Mouse (Mus musculus): Measurements from ENCODE around the gene Tbcd. TPM values are rescaled to one million over a fixed set of nuclear protein-coding genes. Genes with fewer than 3 reads are reported as not detected.

Gene Tbcd
- polyA plus RNA-seq, 1 experiment = 111 TPM

DNA sequence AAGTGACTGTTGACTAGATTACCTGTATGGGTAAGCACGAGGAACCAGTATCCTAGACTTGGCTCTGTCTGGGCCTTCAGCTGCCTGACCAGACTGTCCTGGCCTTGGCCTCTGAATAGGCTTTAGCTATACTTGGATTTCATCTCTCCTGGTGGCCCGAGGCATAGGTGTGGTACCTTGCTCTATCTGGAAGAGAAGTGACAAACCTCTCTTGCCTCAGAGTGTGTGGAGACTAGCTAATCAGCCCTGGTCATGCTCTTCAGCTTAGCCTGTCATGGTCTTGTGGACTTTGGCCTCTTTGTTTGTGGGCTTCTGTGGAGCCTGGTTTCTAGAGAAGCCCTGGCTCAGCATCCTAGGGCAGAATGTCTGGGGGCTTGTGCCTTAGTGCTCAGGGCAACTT, 29.4 kb downstream of the Tbcd start:
- Histone ChIP-seq H3K4me2 (ENCODE audit: low read depth) (no peak overlapping the region), H3K4me3 (no peak overlapping the region), H3K79me2 (ENCODE audit: control insufficient read depth, insufficient read depth) (no peaks in the 10 kb centered on the region), H3ac (ENCODE audit: control insufficient read depth, insufficient read length) (no peak overlapping the region), H3K27me3 (ENCODE audit: control insufficient read depth, insufficient read depth, insufficient read length) (no peaks in the 10 kb centered on the region), H3K36me3 (ENCODE audit: control insufficient read depth, insufficient read depth) (peaks cover 23% of the 10 kb centered on the region)
- no peak for TF ChIP-seq MYOG (IDR thresholded peaks at IDR 0.05; ENCODE audit: control insufficient read depth in 1 of 3, insufficient read depth in 1 of 3, insufficient read length in 2 of 3, low read depth in 2 of 3)
- TF ChIP-seq SRF (IDR thresholded peaks at IDR 0.05; ENCODE audit: control insufficient read depth, insufficient read length, low read depth) = no peak
- TF ChIP-seq POLR2AphosphoS2 (IDR thresholded peaks at IDR 0.05; ENCODE audit: insufficient read length, low read depth) = no peak
- TF ChIP-seq CEBPB (IDR thresholded peaks at IDR 0.05; ENCODE audit: insufficient read depth, poor library complexity, severe bottlenecking) = no peak
- TF ChIP-seq MAX (IDR thresholded peaks at IDR 0.05; ENCODE audit: low read depth) = no peak
- no peak for TF ChIP-seq REST (IDR thresholded peaks at IDR 0.05; ENCODE audit: insufficient read depth, insufficient read length)
- no peak for TF ChIP-seq POLR2A (IDR thresholded peaks at IDR 0.05; ENCODE audit: insufficient read length, low read depth)
- TF ChIP-seq TCF12 (IDR thresholded peaks at IDR 0.05; ENCODE audit: insufficient read depth, poor library complexity, severe bottlenecking) = no peak
- TF ChIP-seq TCF3 (IDR thresholded peaks at IDR 0.05; ENCODE audit: insufficient read length, low read depth) = no peak
- no peak for TF ChIP-seq E2F4 (IDR thresholded peaks at IDR 0.05; ENCODE audit: insufficient read depth)
- TF ChIP-seq USF1 (IDR thresholded peaks at IDR 0.05; ENCODE audit: low read depth) = no peak
- TF ChIP-seq MYOD1 (IDR thresholded peaks at IDR 0.05; ENCODE audit: control insufficient read depth in 1 of 3, insufficient read length in 2 of 3, low read depth in 2 of 3) = no peak

DNA sequence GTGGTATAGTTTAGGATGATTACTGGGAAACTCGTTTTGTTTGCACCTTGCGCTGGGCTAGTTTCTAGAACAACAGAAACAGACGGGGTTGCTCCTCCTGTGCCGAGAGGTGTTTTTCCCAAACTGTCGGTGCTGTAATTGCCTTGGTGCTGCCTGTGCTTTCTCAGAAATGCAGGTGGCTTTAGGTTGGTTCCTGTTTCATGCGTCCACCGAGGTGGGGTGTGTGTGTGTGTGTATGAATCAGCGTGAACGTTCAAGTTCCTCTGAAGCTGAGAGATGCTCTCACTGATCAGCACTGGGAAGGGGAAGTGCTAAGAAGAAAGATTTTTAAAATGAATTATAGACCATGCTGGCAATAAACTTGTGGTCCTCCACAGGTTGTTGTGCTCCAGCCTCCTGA, 34.1 kb downstream of the Tbcd start:
- peaks cover 13% of the 10 kb centered on the region for H3K36me3 ChIP-seq (ENCODE audit: control insufficient read depth, insufficient read depth)
- H3K4me2 ChIP-seq (ENCODE audit: low read depth) = no peak overlapping the region
- no peaks in the 10 kb centered on the region for H3K79me2 ChIP-seq (ENCODE audit: control insufficient read depth, insufficient read depth)
- no peak overlapping the region for H3ac ChIP-seq (ENCODE audit: control insufficient read depth, insufficient read length)
- H3K27me3 ChIP-seq (ENCODE audit: control insufficient read depth, insufficient read depth, insufficient read length) = no peaks in the 10 kb centered on the region
- TF ChIP-seq MAX (IDR thresholded peaks at IDR 0.05; ENCODE audit: low read depth) = no peak
- no peak for TF ChIP-seq TCF3 (IDR thresholded peaks at IDR 0.05; ENCODE audit: insufficient read length, low read depth)
- TF ChIP-seq POLR2AphosphoS2 (IDR thresholded peaks at IDR 0.05; ENCODE audit: insufficient read length, low read depth) = no peak
- no peak for TF ChIP-seq POLR2A (IDR thresholded peaks at IDR 0.05; ENCODE audit: insufficient read length, low read depth)
- no peak for TF ChIP-seq REST (IDR thresholded peaks at IDR 0.05; ENCODE audit: insufficient read depth, insufficient read length)
- TF ChIP-seq USF1 (IDR thresholded peaks at IDR 0.05; ENCODE audit: low read depth) = no peak
- TF ChIP-seq CEBPB (IDR thresholded peaks at IDR 0.05; ENCODE audit: insufficient read depth, poor library complexity, severe bottlenecking) = no peak
- TF ChIP-seq SRF (IDR thresholded peaks at IDR 0.05; ENCODE audit: control insufficient read depth, insufficient read length, low read depth) = no peak
- no peak for TF ChIP-seq TCF12 (IDR thresholded peaks at IDR 0.05; ENCODE audit: insufficient read depth, poor library complexity, severe bottlenecking)
- H3K4me3 ChIP-seq = no peak overlapping the region

DNA sequence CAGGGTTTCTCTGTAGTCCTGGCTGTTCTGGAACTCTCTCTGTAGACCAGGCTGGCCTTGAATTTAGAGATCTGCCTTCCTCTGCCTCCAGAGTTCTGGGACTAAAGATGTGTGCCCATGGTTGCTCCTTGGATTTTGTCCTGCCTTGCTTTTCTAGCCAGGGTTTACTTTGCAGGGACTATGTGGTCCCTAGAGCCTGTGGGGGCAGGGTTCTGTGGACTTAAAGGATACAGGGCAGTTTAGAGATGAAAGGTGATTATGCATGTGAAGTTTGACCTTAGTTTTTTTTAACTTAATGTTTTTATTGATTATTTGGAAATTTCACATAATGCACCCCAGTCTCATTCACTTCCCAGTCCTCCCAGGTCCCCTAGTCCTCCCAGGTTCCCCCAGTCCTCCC, 38.9 kb downstream of the Tbcd start:
- no peak for TF ChIP-seq SRF (IDR thresholded peaks at IDR 0.05; ENCODE audit: control insufficient read depth, insufficient read length, low read depth)
- TF ChIP-seq TCF3 (IDR thresholded peaks at IDR 0.05; ENCODE audit: insufficient read length, low read depth) = no peak
- no peak for TF ChIP-seq POLR2A (IDR thresholded peaks at IDR 0.05; ENCODE audit: insufficient read length, low read depth)
- no peak for TF ChIP-seq MAX (IDR thresholded peaks at IDR 0.05; ENCODE audit: low read depth)
- TF ChIP-seq MYOG (IDR thresholded peaks at IDR 0.05; ENCODE audit: control insufficient read depth in 1 of 3, insufficient read depth in 1 of 3, insufficient read length in 2 of 3, low read depth in 2 of 3) = no peak
- no peak for TF ChIP-seq E2F4 (IDR thresholded peaks at IDR 0.05; ENCODE audit: insufficient read depth)
- H3K4me2 ChIP-seq (ENCODE audit: low read depth) = no peak overlapping the region

DNA sequence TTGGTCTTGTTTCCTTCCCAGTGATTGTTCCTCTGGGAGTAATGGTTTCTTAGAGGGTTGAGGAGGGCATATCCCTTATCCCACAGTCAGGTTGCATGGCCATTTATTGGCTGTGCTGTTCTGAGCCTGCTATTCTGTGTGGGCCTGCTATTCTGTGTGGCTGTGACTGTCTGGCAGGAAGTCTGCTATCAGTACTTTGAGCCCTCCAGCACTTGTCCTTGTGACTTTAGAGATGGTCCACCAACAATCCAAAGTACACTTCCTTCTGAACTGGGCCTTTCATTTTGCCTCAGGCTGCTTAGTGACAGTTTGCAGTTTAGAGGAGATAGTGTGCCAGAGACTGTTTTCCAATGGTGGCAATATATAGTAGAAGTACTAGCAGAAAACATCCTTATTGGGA, 48.8 kb downstream of the Tbcd start:
- Histone ChIP-seq H3K4me3 (no peak overlapping the region), H3K27me3 (ENCODE audit: control insufficient read depth, insufficient read depth, insufficient read length) (no peaks in the 10 kb centered on the region), H3K79me2 (ENCODE audit: control insufficient read depth, insufficient read depth) (no peaks in the 10 kb centered on the region), H3ac (ENCODE audit: control insufficient read depth, insufficient read length) (no peak overlapping the region), H3K36me3 (ENCODE audit: control insufficient read depth, insufficient read depth) (peaks cover 1% of the 10 kb centered on the region), H3K4me2 (ENCODE audit: low read depth) (no peak overlapping the region)
- TF ChIP-seq TCF12 (IDR thresholded peaks at IDR 0.05; ENCODE audit: insufficient read depth, poor library complexity, severe bottlenecking) (no peak), POLR2A (IDR thresholded peaks at IDR 0.05; ENCODE audit: insufficient read length, low read depth) (no peak), REST (IDR thresholded peaks at IDR 0.05; ENCODE audit: insufficient read depth, insufficient read length) (no peak), SRF (IDR thresholded peaks at IDR 0.05; ENCODE audit: control insufficient read depth, insufficient read length, low read depth) (no peak), POLR2AphosphoS2 (IDR thresholded peaks at IDR 0.05; ENCODE audit: insufficient read length, low read depth) (no peak), CEBPB (IDR thresholded peaks at IDR 0.05; ENCODE audit: insufficient read depth, poor library complexity, severe bottlenecking) (no peak), MYOG (IDR thresholded peaks at IDR 0.05; ENCODE audit: control insufficient read depth in 1 of 3, insufficient read depth in 1 of 3, insufficient read length in 2 of 3, low read depth in 2 of 3) (no peak), E2F4 (IDR thresholded peaks at IDR 0.05; ENCODE audit: insufficient read depth) (no peak), MAX (IDR thresholded peaks at IDR 0.05; ENCODE audit: low read depth) (no peak)

More for the DNA sequence above, 38.9 kb downstream of the Tbcd start:
- H3K4me3 ChIP-seq = no peak overlapping the region
- H3K27me3 ChIP-seq (ENCODE audit: control insufficient read depth, insufficient read depth, insufficient read length) = no peaks in the 10 kb centered on the region
- no peak overlapping the region for H3ac ChIP-seq (ENCODE audit: control insufficient read depth, insufficient read length)
- H3K79me2 ChIP-seq (ENCODE audit: control insufficient read depth, insufficient read depth) = no peaks in the 10 kb centered on the region
- no peaks in the 10 kb centered on the region for H3K36me3 ChIP-seq (ENCODE audit: control insufficient read depth, insufficient read depth)

DNA sequence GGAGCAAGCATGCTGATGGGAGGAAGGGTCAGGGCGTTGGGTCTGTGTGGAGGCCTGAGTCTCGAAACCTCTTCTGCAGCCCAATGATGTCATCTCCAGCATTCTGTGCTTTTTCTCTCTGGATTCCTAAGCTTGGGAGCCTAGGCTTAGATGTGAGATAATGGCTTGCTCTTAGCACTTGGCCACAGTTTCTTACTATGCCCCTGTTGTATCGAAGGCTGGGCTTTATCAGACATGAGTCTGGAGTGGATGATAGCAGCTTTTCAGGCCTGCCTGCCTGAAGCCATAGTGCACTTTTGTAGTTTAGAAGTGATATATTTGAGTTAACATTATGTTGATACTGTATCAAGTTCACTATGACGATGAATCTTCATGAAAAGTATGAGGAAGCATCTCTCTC, 49.8 kb downstream of the Tbcd start:
- Histone ChIP-seq H3K27me3 (ENCODE audit: control insufficient read depth, insufficient read depth, insufficient read length) (no peaks in the 10 kb centered on the region), H3K4me2 (ENCODE audit: low read depth) (peak overlapping the region; percentile 46), H3K79me2 (ENCODE audit: control insufficient read depth, insufficient read depth) (no peaks in the 10 kb centered on the region), H3K4me3 (no peak overlapping the region), H3ac (ENCODE audit: control insufficient read depth, insufficient read length) (no peak overlapping the region), H3K36me3 (ENCODE audit: control insufficient read depth, insufficient read depth) (peaks cover 5% of the 10 kb centered on the region)
- TF ChIP-seq E2F4 (IDR thresholded peaks at IDR 0.05; ENCODE audit: insufficient read depth) = no peak
- TF ChIP-seq MAX (IDR thresholded peaks at IDR 0.05; ENCODE audit: low read depth) = no peak
- no peak for TF ChIP-seq POLR2AphosphoS2 (IDR thresholded peaks at IDR 0.05; ENCODE audit: insufficient read length, low read depth)
